Mouse (Mus musculus): ENCODE data around the gene Pmp22. TPM values are rescaled to one million over a fixed set of nuclear protein-coding genes. Genes with fewer than 3 reads are reported as not detected.
A peak's percentile ranks its signal among the peaks of the same experiment; 100 is the strongest.

The Pmp22 gene
- polyA plus RNA-seq, 1 experiment from 2014 or later = 119 TPM

- no peak overlapping the region for H3K4me2 ChIP-seq (ENCODE audit: low read depth, low read length)
- no peak overlapping the region for H3K4me3 ChIP-seq (ENCODE audit: low read length)
- no peak for ATAC-seq (replicated peaks; ENCODE audit: extremely low read depth, insufficient read depth, low FRiP score)
- H3K9ac ChIP-seq (ENCODE audit: low read length) = no peak overlapping the region
- no peaks in the 10 kb centered on the region for H3K9me3 ChIP-seq (replicated peaks; ENCODE audit: control insufficient read depth, low read length)
- no peaks in the 10 kb centered on the region for H3K27me3 ChIP-seq (ENCODE audit: control insufficient read depth, insufficient read depth, low read length)
- no peak overlapping the region for H3K27ac ChIP-seq (ENCODE audit: low read length)
- WGBS = 66% methylated on average over 7 of the region's 7 CpGs
- no peaks in the 10 kb centered on the region for H3K4me1 ChIP-seq (ENCODE audit: control insufficient read depth, insufficient read depth, low read length)
- no peaks in the 10 kb centered on the region for H3K36me3 ChIP-seq (ENCODE audit: control insufficient read depth, insufficient read depth)
Measured at GRCm38 (mm10) chr11:63103256-63103655, 25.5 kb upstream of the Pmp22 start.

GRCm38 (mm10) chr11:63104026-63104425 lies 24.8 kb upstream of the Pmp22 start:
- no peak overlapping the region for H3K4me3 ChIP-seq (ENCODE audit: low read length)
- no peak overlapping the region for H3K27ac ChIP-seq (ENCODE audit: low read length)
- no peak overlapping the region for H3K4me2 ChIP-seq (ENCODE audit: low read depth, low read length)
- H3K36me3 ChIP-seq (ENCODE audit: control insufficient read depth, insufficient read depth) = no peaks in the 10 kb centered on the region
- no peak overlapping the region for H3K9ac ChIP-seq (ENCODE audit: low read length)
- H3K4me1 ChIP-seq (ENCODE audit: control insufficient read depth, insufficient read depth, low read length) = no peaks in the 10 kb centered on the region
- no peaks in the 10 kb centered on the region for H3K27me3 ChIP-seq (ENCODE audit: control insufficient read depth, insufficient read depth, low read length)
- no peak for ATAC-seq (replicated peaks; ENCODE audit: extremely low read depth, insufficient read depth, low FRiP score)
- WGBS = 41% methylated on average over 2 of the region's 2 CpGs
- H3K9me3 ChIP-seq (replicated peaks; ENCODE audit: control insufficient read depth, low read length) = no peaks in the 10 kb centered on the region

DNA sequence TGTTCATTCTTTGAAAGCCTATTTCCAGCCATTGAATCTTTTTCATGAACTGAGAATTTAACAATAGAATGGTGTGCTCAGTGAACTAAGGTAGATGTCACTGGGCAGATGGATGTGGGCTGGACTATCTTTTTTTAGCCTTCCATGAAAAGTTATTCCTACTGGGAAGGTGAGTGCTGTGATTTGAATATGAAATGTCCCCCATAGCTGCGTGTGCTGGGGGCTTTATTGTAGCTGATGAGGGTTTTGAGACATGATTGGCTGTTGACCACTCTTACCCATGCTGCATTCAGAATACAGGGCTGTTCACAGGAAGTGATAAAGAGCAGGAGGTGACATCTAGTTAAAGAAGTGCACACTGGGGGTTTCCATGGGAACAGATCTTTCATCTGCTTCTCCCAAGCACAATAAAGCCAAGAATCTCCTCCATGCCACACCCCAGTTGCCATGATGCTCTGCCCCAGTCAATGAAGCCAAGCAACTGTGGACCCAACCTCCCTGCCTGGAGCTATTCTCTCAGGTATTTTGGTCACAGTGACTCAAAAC lies 19.5 kb upstream of the Pmp22 start:
- H3K9me3 ChIP-seq (replicated peaks; ENCODE audit: control insufficient read depth, low read length) = no peaks in the 10 kb centered on the region
- peaks cover 3% of the 10 kb centered on the region; the same call in 1 of the 2 replicates for H3K4me1 ChIP-seq (ENCODE audit: control insufficient read depth, insufficient read depth, low read length)
- 77% methylated on average over 1 of the region's 1 CpGs for WGBS
- H3K36me3 ChIP-seq (ENCODE audit: control insufficient read depth, insufficient read depth) = no peaks in the 10 kb centered on the region
- no peak overlapping the region for H3K9ac ChIP-seq (ENCODE audit: low read length)
- H3K27ac ChIP-seq (ENCODE audit: low read length) = no peak overlapping the region
- H3K27me3 ChIP-seq (ENCODE audit: control insufficient read depth, insufficient read depth, low read length) = no peaks in the 10 kb centered on the region
- H3K4me3 ChIP-seq (ENCODE audit: low read length) = no peak overlapping the region
- no peak overlapping the region for H3K4me2 ChIP-seq (ENCODE audit: low read depth, low read length)
- no peak for ATAC-seq (replicated peaks; ENCODE audit: extremely low read depth, insufficient read depth, low FRiP score)

DNA sequence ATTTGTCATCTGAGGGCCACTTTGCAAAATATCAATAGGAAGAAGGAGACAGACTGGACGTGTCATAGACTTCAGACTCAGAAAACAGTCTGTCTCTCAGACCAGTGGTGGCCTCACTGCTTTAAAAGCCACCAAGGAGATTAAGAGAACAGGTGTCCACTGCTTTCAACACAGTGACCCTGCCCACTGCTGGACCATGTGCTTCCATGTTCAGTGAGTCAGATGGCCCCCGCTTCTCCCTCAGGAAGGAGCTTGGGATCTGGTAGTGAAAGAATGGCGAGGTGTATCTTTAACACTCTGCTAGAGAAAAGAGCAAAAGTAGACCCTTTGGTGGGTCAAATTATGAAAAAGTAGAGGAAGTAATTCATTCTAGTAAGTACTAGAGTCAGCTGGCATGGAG lies 18.5 kb upstream of the Pmp22 start:
- H3K27ac ChIP-seq (ENCODE audit: low read length) = no peak overlapping the region
- H3K9me3 ChIP-seq (replicated peaks; ENCODE audit: control insufficient read depth, low read length) = no peaks in the 10 kb centered on the region
- H3K36me3 ChIP-seq (ENCODE audit: control insufficient read depth, insufficient read depth) = no peaks in the 10 kb centered on the region
- H3K4me1 ChIP-seq (ENCODE audit: control insufficient read depth, insufficient read depth, low read length) = peaks cover 14% of the 10 kb centered on the region
- no peak overlapping the region for H3K4me2 ChIP-seq (ENCODE audit: low read depth, low read length)
- no peak overlapping the region for H3K9ac ChIP-seq (ENCODE audit: low read length)
- ATAC-seq (replicated peaks; ENCODE audit: extremely low read depth, insufficient read depth, low FRiP score) = no peak
- no peaks in the 10 kb centered on the region for H3K27me3 ChIP-seq (ENCODE audit: control insufficient read depth, insufficient read depth, low read length)
- WGBS = 82% methylated on average over 3 of the region's 3 CpGs
- H3K4me3 ChIP-seq (ENCODE audit: low read length) = no peak overlapping the region

- H3K9ac ChIP-seq (ENCODE audit: low read length) = peak overlapping the region; percentile 31; the same call in 1 of the 2 replicates
- peaks cover 28% of the 10 kb centered on the region for H3K4me1 ChIP-seq (ENCODE audit: control insufficient read depth, insufficient read depth, low read length)
- no peaks in the 10 kb centered on the region for H3K27me3 ChIP-seq (ENCODE audit: control insufficient read depth, insufficient read depth, low read length)
- no peak overlapping the region for H3K4me3 ChIP-seq (ENCODE audit: low read length)
- WGBS = 55% methylated on average over 8 of the region's 8 CpGs
- no peaks in the 10 kb centered on the region for H3K9me3 ChIP-seq (replicated peaks; ENCODE audit: control insufficient read depth, low read length)
- no peaks in the 10 kb centered on the region for H3K36me3 ChIP-seq (ENCODE audit: control insufficient read depth, insufficient read depth)
- peak; percentile 61 for ATAC-seq (replicated peaks; ENCODE audit: extremely low read depth, insufficient read depth, low FRiP score)
- H3K27ac ChIP-seq (ENCODE audit: low read length) = peak overlapping the region; percentile 87
- H3K4me2 ChIP-seq (ENCODE audit: low read depth, low read length) = no peak overlapping the region
Measured at GRCm38 (mm10) chr11:63114807-63115641, 13.8 kb upstream of the Pmp22 start.

DNA sequence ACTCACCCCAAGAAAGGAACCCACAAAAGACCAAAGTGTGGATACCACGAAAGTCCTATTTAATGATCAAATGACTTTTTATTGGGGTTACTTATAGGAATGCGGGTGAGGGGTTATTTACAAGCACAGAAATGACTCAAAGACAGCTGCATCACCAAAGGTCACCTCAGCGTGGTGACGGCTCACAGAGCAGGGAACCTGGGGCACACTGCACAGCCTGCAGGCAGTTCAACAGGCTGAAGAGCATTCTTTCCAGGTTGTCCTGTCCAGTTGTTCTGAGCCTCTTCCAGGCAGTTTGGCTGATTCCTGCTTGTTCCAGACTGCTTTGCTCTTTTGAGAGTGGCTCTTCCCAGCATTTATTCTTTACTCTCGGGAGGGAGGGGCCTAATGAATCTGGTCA lies 12.1 kb upstream of the Pmp22 start:
- H3K27me3 ChIP-seq (ENCODE audit: control insufficient read depth, insufficient read depth, low read length) = no peaks in the 10 kb centered on the region
- ATAC-seq (replicated peaks; ENCODE audit: extremely low read depth, insufficient read depth, low FRiP score) = no peak
- H3K9ac ChIP-seq (ENCODE audit: low read length) = no peak overlapping the region
- WGBS = 93% methylated on average over 5 of the region's 5 CpGs
- peaks cover 30% of the 10 kb centered on the region for H3K4me1 ChIP-seq (ENCODE audit: control insufficient read depth, insufficient read depth, low read length)
- no peak overlapping the region for H3K4me2 ChIP-seq (ENCODE audit: low read depth, low read length)
- H3K27ac ChIP-seq (ENCODE audit: low read length) = no peak overlapping the region
- no peak overlapping the region for H3K4me3 ChIP-seq (ENCODE audit: low read length)
- H3K9me3 ChIP-seq (replicated peaks; ENCODE audit: control insufficient read depth, low read length) = no peaks in the 10 kb centered on the region
- no peaks in the 10 kb centered on the region for H3K36me3 ChIP-seq (ENCODE audit: control insufficient read depth, insufficient read depth)

DNA sequence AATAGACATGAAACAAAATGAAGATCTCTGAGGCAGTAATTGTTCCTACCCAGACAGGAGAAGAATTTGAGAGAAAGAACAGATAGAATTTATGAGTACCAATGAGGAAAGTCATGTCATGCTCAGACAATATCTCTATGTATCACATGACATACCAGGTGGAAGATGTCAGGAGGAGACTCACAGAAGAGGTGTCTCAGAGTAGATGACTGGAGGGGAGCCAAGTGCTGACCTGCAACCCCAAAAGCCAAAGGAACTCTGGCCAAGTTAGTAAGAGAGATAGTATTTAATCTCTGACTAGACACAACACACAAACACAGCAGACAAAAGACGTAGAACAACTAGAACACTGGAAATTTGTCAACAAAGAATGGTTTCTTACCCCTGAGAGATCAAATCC lies 11.5 kb upstream of the Pmp22 start:
- no peak overlapping the region for H3K27ac ChIP-seq (ENCODE audit: low read length)
- H3K4me3 ChIP-seq (ENCODE audit: low read length) = no peak overlapping the region
- ATAC-seq (replicated peaks; ENCODE audit: extremely low read depth, insufficient read depth, low FRiP score) = no peak
- no peaks in the 10 kb centered on the region for H3K27me3 ChIP-seq (ENCODE audit: control insufficient read depth, insufficient read depth, low read length)
- no peaks in the 10 kb centered on the region for H3K36me3 ChIP-seq (ENCODE audit: control insufficient read depth, insufficient read depth)
- H3K9me3 ChIP-seq (replicated peaks; ENCODE audit: control insufficient read depth, low read length) = no peaks in the 10 kb centered on the region
- H3K9ac ChIP-seq (ENCODE audit: low read length) = no peak overlapping the region
- H3K4me1 ChIP-seq (ENCODE audit: control insufficient read depth, insufficient read depth, low read length) = peaks cover 30% of the 10 kb centered on the region
- H3K4me2 ChIP-seq (ENCODE audit: low read depth, low read length) = no peak overlapping the region
- WGBS = 58% methylated on average over 1 of the region's 1 CpGs

DNA sequence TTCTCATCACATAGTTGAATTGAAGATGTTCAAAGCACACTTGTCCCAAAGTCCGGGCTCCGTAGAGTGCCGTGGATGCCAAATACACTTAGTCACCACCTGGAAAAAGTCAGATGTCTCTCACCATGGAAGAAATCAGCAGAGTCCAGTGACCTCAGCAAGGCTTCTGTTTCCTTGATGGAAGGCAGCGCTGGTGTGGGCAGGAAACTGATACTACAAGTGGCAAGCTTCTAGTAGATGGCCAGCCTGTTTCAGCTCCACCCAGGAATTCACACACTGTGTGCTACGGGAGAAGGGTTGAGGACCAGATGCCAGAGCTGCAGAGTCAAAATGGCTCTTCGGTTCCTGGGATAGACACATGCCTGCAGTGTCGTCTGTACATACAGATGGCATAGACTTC lies 9.0 kb upstream of the Pmp22 start:
- peak overlapping the region; percentile 8; the same call in 1 of the 2 replicates for H3K27ac ChIP-seq (ENCODE audit: low read length)
- ATAC-seq (replicated peaks; ENCODE audit: extremely low read depth, insufficient read depth, low FRiP score) = peak; percentile 43; the same call in 1 of the 2 replicates
- H3K4me1 ChIP-seq (ENCODE audit: control insufficient read depth, insufficient read depth, low read length) = peaks cover 22% of the 10 kb centered on the region
- no peak overlapping the region for H3K4me3 ChIP-seq (ENCODE audit: low read length)
- H3K36me3 ChIP-seq (ENCODE audit: control insufficient read depth, insufficient read depth) = no peaks in the 10 kb centered on the region
- WGBS = 20% methylated on average over 7 of the region's 7 CpGs
- no peak overlapping the region for H3K4me2 ChIP-seq (ENCODE audit: low read depth, low read length)
- H3K9me3 ChIP-seq (replicated peaks; ENCODE audit: control insufficient read depth, low read length) = no peaks in the 10 kb centered on the region
- H3K9ac ChIP-seq (ENCODE audit: low read length) = no peak overlapping the region
- H3K27me3 ChIP-seq (ENCODE audit: control insufficient read depth, insufficient read depth, low read length) = no peaks in the 10 kb centered on the region

- no peak overlapping the region for H3K27ac ChIP-seq (ENCODE audit: low read length)
- ATAC-seq (replicated peaks; ENCODE audit: extremely low read depth, insufficient read depth, low FRiP score) = no peak
- WGBS = 82% methylated on average over 2 of the region's 2 CpGs
- no peak overlapping the region for H3K9ac ChIP-seq (ENCODE audit: low read length)
- H3K9me3 ChIP-seq (replicated peaks; ENCODE audit: control insufficient read depth, low read length) = no peaks in the 10 kb centered on the region
- H3K27me3 ChIP-seq (ENCODE audit: control insufficient read depth, insufficient read depth, low read length) = no peaks in the 10 kb centered on the region
- no peak overlapping the region for H3K4me2 ChIP-seq (ENCODE audit: low read depth, low read length)
- no peak overlapping the region for H3K4me3 ChIP-seq (ENCODE audit: low read length)
- peaks cover 16% of the 10 kb centered on the region for H3K4me1 ChIP-seq (ENCODE audit: control insufficient read depth, insufficient read depth, low read length)
- H3K36me3 ChIP-seq (ENCODE audit: control insufficient read depth, insufficient read depth) = no peaks in the 10 kb centered on the region
Measured at GRCm38 (mm10) chr11:63122249-63122648, 6.5 kb upstream of the Pmp22 start.

Measured in heart, embryonic 16.5 days (tissue).